Mouse (Mus musculus) forebrain, embryonic 10.5 days (tissue): ENCODE measurements around the gene Eif3d. TPM values are rescaled to one million over a fixed set of nuclear protein-coding genes. Genes with fewer than 3 reads are reported as not detected.

Experiments
- DNase-seq: peaks from one replicate; pipeline ENCODE4 v3.0.0-alpha.2; 2017; ENCODE audit warnings: low spot score; ENCODE audit errors: extremely low spot score
- H3K27ac ChIP-seq: fragments of 300-500 bp; sonication (generic); 2 replicates; pipeline ENCODE4 v1.5.1; 2016; ENCODE audit warnings: mild to moderate bottlenecking
- H3K27me3 ChIP-seq: fragments of 300-500 bp; sonication (generic); 2 replicates; pipeline ENCODE4 v1.6.1; 2016; ENCODE audit warnings: mild to moderate bottlenecking; ENCODE audit not compliant: poor library complexity, severe bottlenecking
- H3K36me3 ChIP-seq: fragments of 300-500 bp; sonication (generic); replicated peaks from 2 replicates; pipeline ENCODE4 v1.6.1; 2016; ENCODE audit warnings: mild to moderate bottlenecking, moderate library complexity
- H3K4me1 ChIP-seq: fragments of 300-500 bp; sonication (generic); 2 replicates; pipeline ENCODE4 v1.6.1; 2016
- H3K4me3 ChIP-seq: fragments of 300-500 bp; sonication (generic); 2 replicates; pipeline ENCODE4 v1.5.1; 2016; ENCODE audit warnings: mild to moderate bottlenecking, moderate library complexity
- H3K9me3 ChIP-seq: fragments of 300-500 bp; sonication (generic); 2 replicates; pipeline ENCODE4 v1.6.1; 2016; ENCODE audit warnings: mild to moderate bottlenecking, moderate library complexity
- WGBS: fragments of 180-500 bp; shearing (Covaris S2); methylation state at CpG from one replicate; pipeline ENCODE4 v1.1.7; 2016; 5-methylcytosine and 5-hydroxymethylcytosine counted together
- polyA plus RNA-seq: library from polyadenylated mRNA; unstranded; fragments of >200 nt; fragmentation: Nextera tagmentation; extraction: Ambion mirVana; gene quantifications from 2 replicates; pipeline ENCODE4 v1.2.1, GENCODE M21; 2016

Gene Eif3d
- polyA plus RNA-seq, 1 experiment from 2014 or later, result 284 TPM

DNA sequence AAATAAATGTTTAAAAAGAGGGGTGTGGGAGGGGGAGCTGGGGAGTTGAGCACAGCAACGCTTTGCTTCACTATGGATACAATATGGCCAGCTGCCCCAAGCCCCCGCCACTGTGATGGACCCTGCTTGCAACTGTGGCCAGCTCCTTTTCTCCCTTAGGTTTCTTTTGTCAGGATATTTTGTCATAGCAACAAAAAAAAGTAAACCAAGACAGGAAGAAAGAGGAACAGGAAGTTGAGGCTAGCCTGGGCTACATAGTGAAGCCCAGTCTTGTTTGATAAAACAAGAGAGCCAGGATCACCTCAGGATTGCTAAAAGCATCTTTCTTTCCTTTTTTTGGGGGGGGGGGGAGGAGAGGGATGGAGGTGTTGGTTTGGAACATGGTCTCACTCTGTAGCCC, 45.4 kb downstream of the Eif3d start:
- no peaks in the 10 kb centered on the region for H3K27me3 ChIP-seq

DNA sequence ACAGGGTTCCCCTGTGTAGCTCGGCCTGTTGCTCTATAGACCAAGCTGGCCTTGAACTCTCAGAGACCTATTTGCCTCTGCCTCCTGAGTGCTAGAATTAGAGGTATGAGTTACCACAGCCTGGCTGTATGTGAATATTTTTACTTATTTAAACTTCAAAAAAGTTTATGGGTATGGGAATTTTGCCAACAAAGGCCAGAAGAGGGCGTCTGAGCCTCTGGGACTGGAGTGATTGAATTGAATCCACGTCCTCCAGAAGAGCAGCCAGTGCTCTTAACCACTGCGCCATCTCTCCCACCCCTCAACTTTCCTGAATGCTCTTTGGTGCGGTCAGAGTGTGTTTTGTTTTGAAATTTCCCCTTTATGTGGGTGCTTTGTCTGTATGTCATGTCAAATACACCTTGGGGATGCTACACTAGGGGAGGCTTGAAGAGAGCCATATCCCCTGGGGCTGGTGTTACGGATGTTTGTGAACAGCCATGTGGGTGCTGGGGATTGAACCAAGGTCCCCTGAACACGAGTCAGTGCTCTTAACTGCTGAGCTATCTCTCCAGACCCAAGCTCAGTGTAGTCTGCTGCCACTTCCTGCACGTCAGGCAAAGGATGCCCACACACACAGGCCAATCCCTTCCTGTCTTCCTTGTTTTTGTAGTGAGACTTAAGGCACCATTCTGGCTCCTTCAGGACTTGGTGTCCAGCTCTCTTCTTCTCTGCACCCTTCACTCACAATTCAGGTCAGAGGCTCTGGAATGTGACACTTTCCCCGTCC, 47.2 kb downstream of the Eif3d start:
- H3K36me3 ChIP-seq, result peaks cover 87% of the 10 kb centered on the region
- DNase-seq, result no peak
- H3K4me3 ChIP-seq, result no peak overlapping the region
- WGBS, result 75% methylated on average over 9 of the region's 9 CpGs
- no peaks in the 10 kb centered on the region for H3K9me3 ChIP-seq
- no peaks in the 10 kb centered on the region for H3K27me3 ChIP-seq
- H3K4me1 ChIP-seq, result peaks cover 19% of the 10 kb centered on the region
- H3K27ac ChIP-seq, result no peak overlapping the region

More for the DNA sequence above, 45.4 kb downstream of the Eif3d start:
- peaks cover 70% of the 10 kb centered on the region for H3K36me3 ChIP-seq
- peaks cover 29% of the 10 kb centered on the region for H3K4me1 ChIP-seq
- 95% methylated on average over 2 of the region's 2 CpGs for WGBS
- no peak for DNase-seq
- no peak overlapping the region for H3K4me3 ChIP-seq
- H3K9me3 ChIP-seq, result no peaks in the 10 kb centered on the region
- H3K27ac ChIP-seq, result no peak overlapping the region

DNA sequence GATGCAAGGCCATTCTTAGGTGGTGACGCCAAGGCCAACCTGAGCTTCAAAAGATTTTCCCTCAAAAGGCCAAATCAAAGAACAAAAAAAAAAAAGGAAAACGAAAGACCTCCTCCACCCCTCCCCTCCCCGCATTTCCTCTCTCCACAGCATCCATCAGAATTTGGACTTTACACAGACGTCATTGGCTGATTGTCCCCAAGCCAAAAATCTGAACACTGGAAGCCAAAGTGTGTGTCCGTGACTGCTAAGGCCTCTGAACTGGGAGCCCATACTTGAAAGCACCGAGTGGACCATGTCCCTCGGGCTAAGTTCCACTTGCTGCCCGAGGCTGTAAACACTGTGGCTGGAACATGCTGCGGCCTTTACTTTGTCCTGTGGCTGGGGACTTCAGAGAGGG, 47.9 kb downstream of the Eif3d start:
- 86% methylated on average over 9 of the region's 9 CpGs for WGBS
- H3K36me3 ChIP-seq, result peaks cover 94% of the 10 kb centered on the region
- no peaks in the 10 kb centered on the region for H3K27me3 ChIP-seq
- H3K27ac ChIP-seq, result no peak overlapping the region
- no peak overlapping the region for H3K4me3 ChIP-seq
- H3K9me3 ChIP-seq, result no peaks in the 10 kb centered on the region
- H3K4me1 ChIP-seq, result peaks cover 13% of the 10 kb centered on the region
- DNase-seq, result no peak

DNA sequence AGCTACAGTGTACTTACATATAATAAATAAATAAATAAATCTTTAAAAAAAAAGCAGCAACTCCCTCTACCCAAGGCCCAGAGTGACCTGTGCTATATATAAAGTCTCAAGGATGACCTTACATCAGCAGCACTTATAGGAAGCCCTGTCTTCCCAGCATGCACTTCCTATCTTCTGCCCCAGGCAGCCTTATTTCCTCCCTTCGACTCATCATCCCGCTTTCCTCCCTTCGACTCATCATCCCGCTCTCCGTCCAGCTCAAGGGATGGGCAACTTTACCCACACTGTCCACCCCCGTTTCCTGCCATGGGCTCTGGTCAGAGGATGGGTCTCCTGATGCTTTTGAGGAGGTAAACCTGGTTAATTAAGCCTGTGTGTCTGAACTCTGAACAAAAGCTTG, 49.0 kb downstream of the Eif3d start:
- no peak for DNase-seq
- no peaks in the 10 kb centered on the region for H3K9me3 ChIP-seq
- no peak overlapping the region for H3K4me3 ChIP-seq
- H3K4me1 ChIP-seq, result peaks cover 2% of the 10 kb centered on the region; the same call in 1 of the 2 replicates
- peaks cover 94% of the 10 kb centered on the region for H3K36me3 ChIP-seq
- no peak overlapping the region for H3K27ac ChIP-seq
- 86% methylated on average over 6 of the region's 6 CpGs for WGBS
- no peaks in the 10 kb centered on the region for H3K27me3 ChIP-seq

DNA sequence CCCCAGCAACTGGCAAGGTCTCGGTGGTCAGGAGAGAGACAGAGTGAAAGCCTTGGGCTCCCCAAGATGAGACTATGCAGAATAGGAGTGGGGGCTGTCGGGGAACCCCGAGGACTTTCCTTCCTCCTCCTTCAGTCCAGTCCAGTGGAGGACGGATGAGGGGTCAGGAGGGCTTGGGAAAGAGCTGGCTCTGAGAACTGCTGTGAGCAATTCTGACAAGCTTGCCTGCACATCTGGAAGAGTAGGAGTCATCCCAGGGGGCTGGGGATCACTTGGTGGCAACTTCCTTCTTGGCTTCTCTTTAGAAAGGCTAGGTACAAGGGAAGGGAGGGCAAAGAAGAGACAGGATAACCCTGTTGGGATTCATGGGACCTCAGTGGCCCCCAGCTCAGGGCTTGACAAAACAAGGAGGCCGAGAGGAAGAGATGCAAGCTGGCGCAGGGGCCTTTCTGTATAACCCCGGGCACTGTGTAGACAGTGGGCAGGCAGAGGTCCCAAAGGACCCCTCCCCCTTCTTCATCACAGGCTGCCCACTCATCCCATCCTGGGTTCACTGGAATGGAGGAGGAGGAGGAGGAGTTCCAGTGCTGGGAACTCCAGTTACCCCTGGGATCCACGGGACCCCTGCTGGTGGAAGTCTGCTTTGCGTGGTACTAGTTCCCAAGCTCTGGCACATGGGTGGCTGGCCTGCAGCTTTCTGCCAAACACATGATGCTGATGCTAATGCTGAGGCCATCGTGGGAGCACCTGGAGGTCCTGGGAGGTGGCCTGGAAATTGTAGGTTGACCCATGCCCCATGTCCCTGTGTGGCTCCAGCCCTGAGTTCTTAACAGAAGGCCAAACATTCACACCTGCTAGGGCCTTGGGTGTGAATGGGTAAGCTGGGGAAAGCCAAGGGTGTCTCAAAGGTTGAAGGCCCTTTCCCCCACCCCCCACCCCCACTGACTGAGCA, 49.8 kb downstream of the Eif3d start:
- peaks cover 94% of the 10 kb centered on the region for H3K36me3 ChIP-seq
- H3K27ac ChIP-seq, result no peak overlapping the region
- no peak for DNase-seq
- H3K9me3 ChIP-seq, result no peaks in the 10 kb centered on the region
- no peaks in the 10 kb centered on the region for H3K4me1 ChIP-seq
- WGBS, result 84% methylated on average over 10 of the region's 10 CpGs
- H3K4me3 ChIP-seq, result no peak overlapping the region
- no peaks in the 10 kb centered on the region for H3K27me3 ChIP-seq

DNA sequence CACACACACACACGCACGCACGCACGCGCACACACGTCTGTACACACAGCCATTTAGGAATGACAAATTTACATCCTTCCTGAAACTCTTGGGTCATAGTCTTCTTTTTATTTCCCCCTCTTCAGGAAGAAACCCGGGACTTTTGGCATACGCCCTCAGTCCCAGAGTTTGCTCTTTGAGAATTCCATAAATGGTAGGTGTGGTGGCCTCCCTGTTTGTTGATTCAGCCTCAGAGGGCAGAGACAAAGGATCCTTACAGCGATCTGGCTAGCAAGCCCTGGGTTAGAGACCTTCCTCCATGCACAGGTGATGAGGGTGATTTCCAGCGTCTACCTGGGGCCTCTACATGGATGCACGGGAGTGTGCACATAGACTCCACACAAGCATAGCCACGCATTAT, 51.2 kb downstream of the Eif3d start:
- Histone ChIP-seq H3K36me3 (peaks cover 95% of the 10 kb centered on the region), H3K9me3 (no peaks in the 10 kb centered on the region)
- DNase-seq, result no peak

DNA sequence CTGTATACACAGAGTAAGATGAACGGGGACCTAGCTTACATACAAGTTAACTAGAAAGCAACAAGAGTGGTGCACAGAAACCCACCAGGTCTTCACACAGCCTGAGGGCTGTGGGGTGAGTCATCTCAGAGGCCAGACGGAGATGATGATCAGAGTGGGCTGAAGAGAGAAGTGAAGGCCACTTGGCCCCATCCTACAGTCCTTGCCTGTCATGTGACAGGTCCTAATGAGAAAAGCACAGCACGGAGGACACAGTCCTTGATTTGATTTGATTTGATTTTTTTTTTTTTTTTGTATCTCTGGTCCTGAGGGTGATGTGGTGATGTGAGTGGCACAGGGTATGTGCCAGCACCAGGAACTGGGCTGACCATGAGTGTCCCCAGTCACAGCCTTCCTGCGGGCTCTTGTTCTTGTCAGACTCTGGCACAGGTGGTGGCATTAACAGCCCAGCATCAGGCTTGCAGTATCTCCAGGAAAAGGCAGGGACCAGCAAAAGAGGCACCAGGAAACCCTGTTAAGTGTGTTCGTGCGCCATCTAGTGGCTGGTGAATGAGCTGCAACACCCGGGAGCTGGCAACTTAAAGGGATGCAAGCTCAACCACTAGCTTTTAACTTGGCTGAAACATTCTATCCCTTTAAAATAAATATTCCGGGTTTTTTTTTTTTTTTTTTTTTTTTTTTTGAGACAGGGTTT, 53.6 kb downstream of the Eif3d start:
- DNase-seq, result peak; percentile 89
- Histone ChIP-seq H3K4me1 (peaks cover 12% of the 10 kb centered on the region), H3K36me3 (peaks cover 78% of the 10 kb centered on the region), H3K4me3 (no peak overlapping the region), H3K27me3 (no peaks in the 10 kb centered on the region), H3K9me3 (no peaks in the 10 kb centered on the region), H3K27ac (no peak overlapping the region)
- WGBS, result 43% methylated on average over 8 of the region's 8 CpGs

More for the DNA sequence above, 51.2 kb downstream of the Eif3d start:
- Histone ChIP-seq H3K27me3 (no peaks in the 10 kb centered on the region), H3K4me1 (no peaks in the 10 kb centered on the region), H3K4me3 (no peak overlapping the region), H3K27ac (no peak overlapping the region)
- 94% methylated on average over 12 of the region's 12 CpGs for WGBS

DNA sequence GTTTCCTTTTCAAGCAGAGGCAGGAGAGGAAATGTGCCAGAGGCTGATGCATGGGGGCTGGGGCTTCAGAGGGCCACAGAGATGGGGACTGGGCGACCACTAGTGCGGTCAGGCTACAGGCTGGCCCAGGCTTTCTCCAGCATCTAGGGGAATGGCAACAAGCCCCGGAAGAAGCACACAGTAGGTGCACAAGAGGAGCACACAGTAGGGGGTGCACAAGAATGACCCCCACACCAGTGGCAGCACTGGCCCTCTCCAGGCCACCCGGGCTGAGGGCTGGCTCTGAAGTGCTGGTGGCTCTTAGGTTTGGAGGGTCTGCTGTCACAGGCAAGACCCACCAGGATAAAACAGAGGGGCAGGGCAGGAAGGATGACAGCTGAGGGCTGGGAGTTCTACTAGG, 55.3 kb downstream of the Eif3d start:
- no peak for DNase-seq
- H3K9me3 ChIP-seq, result no peaks in the 10 kb centered on the region
- WGBS, result 98% methylated on average over 4 of the region's 4 CpGs
- no peak overlapping the region for H3K4me3 ChIP-seq
- no peaks in the 10 kb centered on the region for H3K27me3 ChIP-seq
- H3K4me1 ChIP-seq, result peaks cover 27% of the 10 kb centered on the region
- H3K36me3 ChIP-seq, result peaks cover 62% of the 10 kb centered on the region
- no peak overlapping the region for H3K27ac ChIP-seq

DNA sequence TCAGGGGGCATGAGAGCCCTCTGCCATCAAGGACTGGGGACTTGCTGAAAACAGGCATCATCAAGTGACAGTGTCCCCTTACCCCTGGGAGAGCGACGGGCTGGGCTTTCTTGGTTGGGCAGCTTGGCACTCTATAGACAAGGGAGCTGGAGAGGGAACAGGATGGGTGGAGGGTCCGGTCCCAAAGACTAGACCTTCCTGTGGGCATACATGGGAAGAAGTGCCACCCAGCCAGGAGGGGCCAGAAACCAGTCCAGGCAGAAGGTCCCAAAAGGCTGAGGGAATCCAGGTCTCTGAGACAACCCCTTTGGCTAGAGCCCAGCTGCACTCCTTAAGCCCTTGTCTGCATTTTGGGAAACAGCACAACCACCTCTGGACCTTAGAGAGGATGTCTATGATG, 56.1 kb downstream of the Eif3d start:
- Histone ChIP-seq H3K4me1 (peaks cover 27% of the 10 kb centered on the region), H3K27ac (no peak overlapping the region), H3K4me3 (no peak overlapping the region), H3K9me3 (no peaks in the 10 kb centered on the region), H3K36me3 (peaks cover 55% of the 10 kb centered on the region), H3K27me3 (no peaks in the 10 kb centered on the region)
- WGBS, result 90% methylated on average over 3 of the region's 3 CpGs
- no peak for DNase-seq

DNA sequence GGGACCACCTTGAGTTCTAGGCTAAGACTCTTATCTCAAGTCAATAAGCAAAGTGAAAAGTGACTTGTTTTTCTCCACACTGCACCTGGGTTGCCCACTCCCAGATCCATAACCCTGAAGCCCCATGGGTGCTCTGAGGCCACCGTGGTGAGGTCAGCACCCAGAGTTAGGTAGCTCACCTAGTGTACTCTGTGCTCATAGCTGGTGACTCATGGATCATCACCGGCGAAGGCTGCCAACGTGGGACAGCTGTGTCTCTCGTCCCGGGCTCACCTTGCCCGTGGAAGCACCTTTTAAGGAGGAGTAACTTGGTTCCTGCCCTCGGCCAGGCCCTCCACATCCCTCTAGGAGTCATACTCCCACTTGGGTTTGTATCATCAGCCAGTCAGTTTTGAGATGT, 57.6 kb downstream of the Eif3d start:
- Histone ChIP-seq H3K9me3 (no peaks in the 10 kb centered on the region), H3K36me3 (peaks cover 40% of the 10 kb centered on the region)
- WGBS, result 87% methylated on average over 8 of the region's 8 CpGs

DNA sequence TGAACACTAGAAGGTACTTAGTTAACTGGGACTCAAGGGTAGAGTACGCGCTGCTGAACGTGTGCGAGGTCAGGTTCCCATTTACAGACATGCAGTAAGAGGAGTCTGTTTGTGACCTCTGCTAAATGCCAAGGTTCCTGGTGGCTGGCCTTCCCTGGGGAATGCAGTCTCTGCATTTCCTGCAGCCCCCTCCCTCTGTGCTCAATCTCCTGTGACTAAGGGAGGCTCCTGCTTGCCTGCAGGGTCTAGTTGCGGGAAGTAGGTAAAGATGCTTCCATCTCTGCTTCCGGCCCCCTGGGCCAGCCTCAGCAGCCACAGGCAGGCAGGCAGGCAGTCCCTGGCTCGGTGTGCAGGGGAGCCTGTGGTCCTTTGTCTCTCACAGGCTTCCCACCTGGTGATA, 58.0 kb downstream of the Eif3d start:
- peaks cover 39% of the 10 kb centered on the region for H3K4me1 ChIP-seq
- peak overlapping the region; percentile 58 for H3K27ac ChIP-seq
- WGBS, result 70% methylated on average over 7 of the region's 7 CpGs
- H3K9me3 ChIP-seq, result no peaks in the 10 kb centered on the region
- no peak for DNase-seq
- no peak overlapping the region for H3K4me3 ChIP-seq
- H3K36me3 ChIP-seq, result peaks cover 35% of the 10 kb centered on the region
- no peaks in the 10 kb centered on the region; the same call in 1 of the 2 replicates for H3K27me3 ChIP-seq

More for the DNA sequence above, 57.6 kb downstream of the Eif3d start:
- DNase-seq, result no peak
- peaks cover 34% of the 10 kb centered on the region for H3K4me1 ChIP-seq
- H3K4me3 ChIP-seq, result no peak overlapping the region
- H3K27ac ChIP-seq, result peak overlapping the region; percentile 58; the same call in 1 of the 2 replicates
- no peaks in the 10 kb centered on the region for H3K27me3 ChIP-seq

DNA sequence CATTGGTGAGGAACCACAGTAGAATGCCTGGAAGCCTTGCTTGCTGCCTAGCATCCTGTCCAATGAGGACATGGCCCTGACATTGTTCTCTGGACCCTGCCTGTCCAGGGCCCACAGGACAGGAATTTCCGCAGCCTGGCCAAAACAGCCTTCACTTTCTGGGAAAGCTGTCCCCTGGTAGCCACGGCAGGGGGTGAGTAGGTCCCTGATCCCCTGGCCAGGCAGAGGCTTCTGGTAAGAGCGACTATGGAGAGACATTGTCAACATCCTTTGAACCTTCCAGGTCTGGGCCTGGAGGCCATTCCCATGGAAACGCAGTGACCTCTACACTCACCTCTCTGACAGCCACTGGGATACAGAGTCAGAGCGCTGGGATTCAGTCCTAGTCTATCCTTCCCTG, 58.6 kb downstream of the Eif3d start:
- WGBS, result 48% methylated on average over 5 of the region's 5 CpGs
- peak overlapping the region; percentile 58 for H3K27ac ChIP-seq

More for the DNA sequence above, 58.6 kb downstream of the Eif3d start:
- Histone ChIP-seq H3K4me3 (no peak overlapping the region), H3K4me1 (peaks cover 44% of the 10 kb centered on the region), H3K9me3 (no peaks in the 10 kb centered on the region), H3K36me3 (peaks cover 33% of the 10 kb centered on the region), H3K27me3 (peaks cover 5% of the 10 kb centered on the region)
- no peak for DNase-seq
